Mouse (Mus musculus) heart, postnatal 0 days (tissue): Measurements from ENCODE around the gene Adrm1. TPM values are rescaled to one million over a fixed set of nuclear protein-coding genes. Genes with fewer than 3 reads are reported as not detected.

Experiments
- ATAC-seq: fragments of 200-750 bp; cut with Nextera tagmentation; 2 replicates; pipeline ENCODE4 v1.8.0; 2017; ENCODE audit warnings: low read depth, moderate number of reproducible peaks, moderate library complexity; ENCODE audit not compliant: insufficient read depth
- DNase-seq: peaks from one replicate; pipeline ENCODE4 v3.0.0-alpha.2; 2016; ENCODE audit warnings: low spot score
- H3K27ac ChIP-seq: fragments of 300-500 bp; sonication (generic); 2 replicates; pipeline ENCODE4 v1.5.1; 2014; ENCODE audit warnings: low read depth, mild to moderate bottlenecking
- H3K27me3 ChIP-seq: fragments of 300-500 bp; sonication (generic); 2 replicates; pipeline ENCODE4 v1.6.1; 2014; ENCODE audit warnings: low read length, mixed read lengths; ENCODE audit not compliant: control insufficient read depth, insufficient read depth
- H3K36me3 ChIP-seq: fragments of 300-500 bp; sonication (generic); replicated peaks from 2 replicates; pipeline ENCODE4 v1.6.1; 2014; ENCODE audit warnings: low read length, mixed read lengths; ENCODE audit not compliant: control insufficient read depth, insufficient read depth
- H3K4me1 ChIP-seq: fragments of 300-500 bp; sonication (generic); 2 replicates; pipeline ENCODE4 v1.6.1; 2014; ENCODE audit warnings: antibody characterized with exemption; ENCODE audit not compliant: control insufficient read depth, insufficient read depth
- H3K4me2 ChIP-seq: fragments of 300-500 bp; sonication (generic); 2 replicates; pipeline ENCODE4 v1.6.1; 2014; ENCODE audit warnings: low read depth, mild to moderate bottlenecking, low read length, moderate library complexity
- H3K4me3 ChIP-seq: fragments of 300-500 bp; sonication (generic); 2 replicates; pipeline ENCODE4 v1.5.1; 2014; ENCODE audit warnings: low read depth, low read length
- H3K9ac ChIP-seq: fragments of 300-500 bp; sonication (generic); replicated peaks from 2 replicates; pipeline ENCODE4 v1.6.1; 2014; ENCODE audit warnings: low read depth, low read length, mixed read lengths
- H3K9me3 ChIP-seq: fragments of 300-500 bp; sonication (generic); replicated peaks from 2 replicates; pipeline ENCODE4 v1.6.1; 2016; ENCODE audit warnings: low read length; ENCODE audit not compliant: control insufficient read depth
- CTCF ChIP-seq: IDR thresholded peaks from 2 replicates; pipeline ENCODE4 v1.5.1; 2016; ENCODE audit warnings: antibody characterized with exemption, control low read depth, low read depth
- EP300 ChIP-seq: IDR thresholded peaks from 2 replicates; pipeline ENCODE4 v1.6.1; 2016; ENCODE audit warnings: antibody characterized with exemption, low read depth
- WGBS: fragments of 180-500 bp; shearing (Covaris S2); extraction: QIAGEN DNeasy Blood & Tissue Kit; methylation state at CpG from one replicate; pipeline ENCODE4 v1.1.7; 2014; 5-methylcytosine and 5-hydroxymethylcytosine counted together
- polyA plus RNA-seq: library from polyadenylated mRNA; unstranded; fragments of >200 nt; fragmentation: Nextera tagmentation; extraction: Ambion mirVana; gene quantifications from 2 replicates; pipeline ENCODE4 v1.2.1, GENCODE M21; 2015
- total RNA-seq: library from RNA; depleted of rRNA; stranded (reverse); fragments of >200 nt; gene quantifications from 2 replicates; pipeline ENCODE4 v1.2.3, GENCODE M21; 2014; ENCODE audit warnings: low replicate concordance

Adrm1 gene
- total and polyA plus RNA-seq, 2 experiments from 2014 or later: 74.5 to 156 TPM

- TF ChIP-seq EP300: no peak
- no peak for TF ChIP-seq CTCF
- no peaks in the 10 kb centered on the region for H3K4me1 ChIP-seq
- H3K9ac ChIP-seq: no peak overlapping the region
- DNase-seq (no peak), ATAC-seq (no peak)
- no peaks in the 10 kb centered on the region for H3K27me3 ChIP-seq
- H3K4me3 ChIP-seq: no peak overlapping the region
- H3K27ac ChIP-seq: no peak overlapping the region
- no peaks in the 10 kb centered on the region for H3K9me3 ChIP-seq
- WGBS: 80% methylated on average over 10 of the region's 10 CpGs
- peaks cover 49% of the 10 kb centered on the region for H3K36me3 ChIP-seq
- H3K4me2 ChIP-seq: no peak overlapping the region
These were observed 26.2 kb downstream of the Adrm1 start for GRCm38 (mm10) chr2:180197323-180198037.

- H3K4me3 ChIP-seq: no peak overlapping the region
- H3K27me3 ChIP-seq: no peaks in the 10 kb centered on the region
- peaks cover 36% of the 10 kb centered on the region for H3K36me3 ChIP-seq
- H3K27ac ChIP-seq: no peak overlapping the region
- DNase-seq (no peak), ATAC-seq (no peak)
- H3K9me3 ChIP-seq: no peaks in the 10 kb centered on the region
- WGBS: 91% methylated on average over 10 of the region's 10 CpGs
- H3K4me1 ChIP-seq: no peaks in the 10 kb centered on the region
- TF ChIP-seq EP300: no peak
- no peak for TF ChIP-seq CTCF
- H3K9ac ChIP-seq: no peak overlapping the region
- H3K4me2 ChIP-seq: no peak overlapping the region
These were observed 27.5 kb downstream of the Adrm1 start for GRCm38 (mm10) chr2:180198782-180199181.

GRCm38 (mm10) chr2:180200681-180201080 lies 29.4 kb downstream of the Adrm1 start:
- H3K9me3 ChIP-seq: no peaks in the 10 kb centered on the region
- no peaks in the 10 kb centered on the region for H3K27me3 ChIP-seq
- TF ChIP-seq EP300: no peak
- no peak for TF ChIP-seq CTCF
- H3K4me3 ChIP-seq: no peak overlapping the region
- H3K4me2 ChIP-seq: no peak overlapping the region
- ATAC-seq (no peak), DNase-seq (no peak)
- no peak overlapping the region for H3K9ac ChIP-seq
- 78% methylated on average over 11 of the region's 11 CpGs for WGBS
- 0 out of 2 replicates have a peak, but pooled peaks cover 12% of the 10 kb centered on the region for H3K4me1 ChIP-seq
- H3K27ac ChIP-seq: no peak overlapping the region
- H3K36me3 ChIP-seq: peaks cover 28% of the 10 kb centered on the region

- no peaks in the 10 kb centered on the region for H3K27me3 ChIP-seq
- H3K36me3 ChIP-seq: peaks cover 24% of the 10 kb centered on the region; the same call in 1 of the 2 replicates
- TF ChIP-seq EP300 (no peak), CTCF (no peak)
- no peak overlapping the region for H3K4me2 ChIP-seq
- H3K4me1 ChIP-seq: 0 out of 2 replicates have a peak, but pooled peaks cover 12% of the 10 kb centered on the region
- DNase-seq (no peak), ATAC-seq (no peak)
- H3K9ac ChIP-seq: no peak overlapping the region
- no peak overlapping the region for H3K4me3 ChIP-seq
- no peaks in the 10 kb centered on the region for H3K9me3 ChIP-seq
- H3K27ac ChIP-seq: no peak overlapping the region
- WGBS: 82% methylated on average over 9 of the region's 9 CpGs
These were observed 30.0 kb downstream of the Adrm1 start for GRCm38 (mm10) chr2:180201303-180201702.

GRCm38 (mm10) chr2:180202263-180202662 lies 31.0 kb downstream of the Adrm1 start:
- H3K9ac ChIP-seq: no peak overlapping the region
- H3K9me3 ChIP-seq: no peaks in the 10 kb centered on the region
- 91% methylated on average over 14 of the region's 14 CpGs for WGBS
- no peak overlapping the region for H3K4me3 ChIP-seq
- H3K36me3 ChIP-seq: peaks cover 24% of the 10 kb centered on the region; the same call in 1 of the 2 replicates
- H3K27ac ChIP-seq: no peak overlapping the region
- 0 out of 2 replicates have a peak, but pooled peaks cover 12% of the 10 kb centered on the region for H3K4me1 ChIP-seq
- no peaks in the 10 kb centered on the region for H3K27me3 ChIP-seq
- no peak overlapping the region for H3K4me2 ChIP-seq
- TF ChIP-seq EP300 (no peak), CTCF (no peak)
- DNase-seq (no peak), ATAC-seq (no peak)
